Mouse (Mus musculus) regulatory T cell (primary cell): ENCODE measurements at regions not wholly inside any gene's neighbourhood (a gene's known extent, or its start where the extent isn't known, plus 50 kb on each side); places are given as distances from the start of the nearest gene placed in this dataset.

Experiments used
- in situ Hi-C: fragments of 300-600 bp; cut with MboI, MseI; formaldehyde crosslinking; loops from one replicate; pipeline ENCODE4 v1.15.1; 2025; ENCODE audit warnings: high pct_unique_total_duplicates

DNA sequence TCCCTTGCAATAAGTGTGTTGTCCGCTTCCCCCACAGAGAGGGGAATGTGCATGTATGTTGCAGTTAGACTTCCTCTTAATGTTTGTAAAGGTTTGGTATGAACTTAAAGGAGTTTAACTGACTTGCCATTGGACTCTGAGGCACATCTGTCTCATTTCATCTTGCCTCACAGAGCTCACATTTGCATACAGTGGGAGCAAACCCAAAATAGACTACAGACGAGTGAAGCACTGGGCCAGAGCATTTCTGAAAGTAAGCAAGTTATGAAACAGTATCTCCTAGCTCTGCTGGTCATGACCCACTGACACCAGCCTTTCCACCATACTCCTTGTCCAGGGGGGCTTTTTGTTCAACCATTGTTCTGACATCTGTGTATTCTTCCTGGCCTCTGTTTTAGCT is 86.8 kb upstream of the Gm15217 start:
- in situ Hi-C loops, result no loop called here

DNA sequence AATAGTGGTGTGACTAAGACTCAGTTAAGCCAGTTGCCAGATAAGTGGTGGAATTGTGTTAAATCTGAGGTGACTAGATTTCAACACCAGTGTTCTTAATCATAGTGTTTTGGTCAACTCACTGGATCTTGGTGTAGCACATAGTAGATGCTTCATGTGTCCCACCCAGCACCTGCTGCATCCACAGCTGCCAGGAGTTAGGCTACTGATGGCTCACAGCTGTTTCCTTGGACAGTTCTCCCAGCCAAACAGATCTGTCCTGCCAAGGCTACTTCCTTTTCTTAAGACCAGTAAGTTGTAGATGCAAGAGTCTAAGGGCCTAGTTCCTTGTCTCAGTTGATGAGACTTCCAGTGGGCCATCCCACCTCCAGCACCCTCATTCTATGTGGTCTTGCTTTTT is 82.9 kb upstream of the Gm15217 start:
- in situ Hi-C loops, result no loop called here

DNA sequence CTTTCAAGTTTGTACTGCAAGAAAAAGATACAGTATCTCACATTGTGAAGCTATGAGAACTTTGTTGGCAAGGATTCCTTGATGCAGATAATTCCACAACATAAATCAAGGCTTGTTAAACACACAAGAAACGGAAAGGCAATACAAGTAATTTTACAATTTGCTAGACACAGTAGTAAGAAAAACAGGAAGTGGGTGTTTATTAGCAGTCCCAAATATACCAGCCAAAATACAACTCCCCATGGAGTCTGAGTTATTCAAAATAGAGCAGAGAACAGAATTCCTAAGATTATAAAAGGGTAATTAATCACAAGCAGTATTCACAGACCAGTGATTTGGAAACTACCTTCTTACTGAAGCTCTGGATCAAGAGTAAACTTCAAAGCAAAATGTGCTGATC is 78.7 kb upstream of the Gm15217 start:
- in situ Hi-C loops, result loop anchor here (25.0 kb wide), 1 partner anchor 1038 kb away; no protein-coding TSS in a partner anchor

DNA sequence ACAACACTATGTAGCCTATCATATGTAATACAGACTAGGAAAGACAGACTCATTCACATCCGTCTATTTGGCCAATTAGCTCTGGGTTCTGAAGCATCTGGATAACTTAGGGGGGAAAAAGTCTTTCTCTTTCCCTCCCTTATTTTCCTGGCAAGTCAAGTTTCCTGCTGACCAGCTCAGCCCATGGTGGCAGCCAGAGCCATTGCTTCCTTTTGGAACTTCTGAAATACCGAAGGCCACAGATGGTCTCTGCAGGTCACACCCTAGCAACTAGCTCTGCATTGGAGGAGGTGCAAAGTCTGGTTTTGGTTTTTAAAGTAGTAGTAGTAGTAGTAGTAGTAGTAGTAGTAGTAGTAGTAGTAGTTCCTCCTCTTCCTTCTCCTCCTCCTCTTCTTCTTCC is 76.6 kb upstream of the Gm15217 start:
- in situ Hi-C loops, result loop anchor here (25.0 kb wide), 1 partner anchor 1040 kb away; no protein-coding TSS in a partner anchor

DNA sequence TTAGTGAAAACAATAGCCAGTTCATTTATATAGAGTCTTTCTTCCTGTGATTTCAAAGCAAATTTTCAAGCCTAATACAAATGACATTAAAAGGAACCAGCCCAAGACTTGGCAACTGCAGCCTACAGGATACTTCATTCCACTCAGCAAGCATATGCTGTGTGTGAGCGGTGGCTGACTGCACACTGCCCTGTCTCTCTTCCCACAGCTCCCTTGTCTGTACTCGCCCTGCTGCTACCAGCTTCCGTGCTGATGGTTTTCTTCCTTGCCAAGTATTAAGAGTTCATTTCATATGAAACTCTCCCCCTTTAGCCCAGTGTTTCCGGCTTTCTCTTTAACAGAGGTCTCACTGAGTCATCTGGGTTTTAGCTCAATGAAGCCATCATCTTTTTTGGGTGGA is 73.9 kb upstream of the Gm15217 start:
- in situ Hi-C loops, result loop anchor here (25.0 kb wide), 1 partner anchor 1043 kb away; no protein-coding TSS in a partner anchor

DNA sequence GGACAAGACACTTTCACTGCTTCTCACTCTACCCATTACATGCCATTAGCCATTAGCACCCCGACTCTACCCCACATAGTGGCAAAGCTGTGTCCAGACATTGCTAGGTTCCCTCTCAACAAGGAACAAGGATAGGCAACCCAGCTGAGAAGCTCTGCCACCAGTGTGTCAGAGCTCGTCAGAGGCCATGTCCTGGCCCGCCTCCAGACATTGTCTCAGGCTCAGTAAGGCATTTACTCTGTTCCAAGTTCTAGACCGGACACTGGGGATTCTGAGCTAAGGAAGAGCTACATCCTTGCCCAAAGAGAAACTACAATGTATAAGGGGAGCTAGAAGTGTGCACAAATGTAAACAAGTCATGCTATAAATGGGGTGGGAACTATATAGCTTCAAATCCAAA is 66.2 kb upstream of the Gm15217 start:
- in situ Hi-C loops, result loop anchor here (25.0 kb wide), 1 partner anchor 1051 kb away; no protein-coding TSS in a partner anchor

DNA sequence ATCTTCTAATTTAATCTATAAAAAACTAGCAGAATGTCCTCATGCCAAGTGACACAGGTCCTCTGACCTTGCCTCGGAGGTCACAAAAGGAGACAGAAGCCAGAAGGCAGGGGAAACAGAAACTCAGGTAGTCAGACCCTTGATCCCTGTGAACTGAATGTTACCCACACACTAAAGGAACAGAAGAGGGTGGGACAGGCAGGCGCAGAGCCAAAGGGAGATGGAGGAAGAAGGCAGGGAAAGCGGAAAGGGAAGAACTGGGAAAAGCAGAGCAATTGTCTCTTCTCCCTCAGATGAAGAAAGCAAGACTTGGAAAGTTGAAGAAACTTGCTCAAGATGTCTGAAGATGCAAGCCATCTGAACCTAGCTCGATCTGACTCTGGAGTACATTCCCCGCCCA is 62.7 kb upstream of the Gm15217 start:
- in situ Hi-C loops, result loop anchor here (25.0 kb wide), 1 partner anchor 1054 kb away; no protein-coding TSS in a partner anchor

DNA sequence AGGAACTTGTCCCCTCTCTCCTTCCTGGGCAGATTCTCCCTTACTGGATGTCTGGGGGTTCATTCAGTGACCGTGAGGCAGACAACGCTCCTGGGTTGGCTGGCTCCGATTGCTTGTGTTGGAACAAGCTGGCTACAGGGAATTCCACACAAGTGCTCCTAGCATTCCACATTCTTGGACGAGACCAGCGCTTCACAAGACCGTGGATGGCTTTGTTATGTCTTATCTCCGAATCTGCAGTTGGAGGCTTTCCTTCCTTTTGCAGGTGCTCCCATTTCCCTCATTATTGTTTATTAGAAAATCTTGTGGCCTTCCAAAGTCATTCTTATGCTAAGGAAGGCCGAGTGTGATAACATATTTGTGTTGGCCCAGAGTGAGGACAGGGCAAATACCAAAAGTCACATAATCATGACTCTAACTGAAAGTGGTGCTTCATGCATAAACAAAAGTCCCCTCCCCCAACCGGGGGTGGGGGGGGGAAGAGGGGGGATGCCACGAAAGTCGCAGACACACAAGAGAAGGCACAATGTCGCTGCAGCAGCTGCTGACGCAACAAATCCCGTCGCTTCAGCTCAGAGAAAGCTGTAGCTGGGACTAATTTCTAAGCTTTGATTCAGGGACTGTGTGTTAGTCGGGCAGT is 61.7 kb upstream of the Gm15217 start:
- in situ Hi-C loops, result loop anchor here (25.0 kb wide), 1 partner anchor 1055 kb away; no protein-coding TSS in a partner anchor

DNA sequence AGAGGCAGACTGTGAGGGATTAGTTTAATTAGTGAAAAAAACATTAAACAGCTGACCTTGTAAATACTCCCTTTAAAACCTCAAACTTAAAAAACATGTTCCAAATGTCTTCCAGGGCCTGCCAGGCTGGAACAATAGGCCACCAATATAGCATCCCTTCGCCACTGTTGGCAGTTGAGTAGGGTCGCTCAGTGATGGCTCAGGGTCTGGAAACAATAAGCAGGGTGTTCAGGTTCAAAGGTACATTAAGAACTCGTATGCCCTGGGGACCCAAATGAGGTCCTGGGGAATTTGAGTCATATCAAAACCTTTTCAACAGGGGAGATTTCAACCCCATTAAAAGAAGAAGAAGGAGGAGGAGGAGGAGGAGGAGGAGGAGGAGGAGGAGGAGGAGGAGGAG is 51.1 kb upstream of the Gm15217 start:
- in situ Hi-C loops, result no loop called here
